20 mouse cellular contexts compared by ENCODE assay signal in genomic region chr8:84502638-84503037, GRCm38 (mm10).
DNase-seq lines count a peak whose midpoint lies in the region; ATAC-seq and TF ChIP-seq lines count a peak whose summit lies in the region.
"Had no signal": no experiment of that assay in that cellular context is flagged by ENCODE, and none has a peak within 500 bp of the region (broad histone marks: within the 10 kb centered on the region; RNA-seq: fewer than 3 reads in every experiment).

No protein-coding gene starts in this region.

- DNase-seq in cerebellum, adult 11 months: peak; percentile 61
- DNase-seq in midbrain, postnatal 0 days (ENCODE audit: low spot score): no peak
- DNase-seq in cerebellum, adult 9-11 months: peak; percentile 79
- DNase-seq in forebrain, embryonic 14.5 days (ENCODE audit: low spot score): no peak
- DNase-seq in left cerebral cortex, adult 2 months (ENCODE audit: extremely low spot score in 1 of 2, low spot score in 2 of 2): no peak
- DNase-seq in left cerebral cortex, adult 9 months (ENCODE audit: low spot score in 2 of 2): no peak
- DNase-seq: adrenal gland, postnatal 36 days; liver, embryonic 13.5 days; right cerebral cortex, adult 18-20 months; thymus, postnatal 25 days had no signal

- no peak overlapping the region for H3K27ac ChIP-seq in midbrain, postnatal 0 days (ENCODE audit: low read depth, low read length)
- no peak overlapping the region for H3K27ac ChIP-seq in midbrain, embryonic 15.5 days
- H3K27ac ChIP-seq in forebrain, embryonic 14.5 days (ENCODE audit: low read depth, low read length): no peak overlapping the region
- no peak overlapping the region for H3K27ac ChIP-seq in left cerebral cortex, adult 2 months
- H3K27ac ChIP-seq: embryonic facial prominence, embryonic 15.5 days; heart, embryonic 13.5 days; kidney, postnatal 0 days; limb, embryonic 13.5 days; liver, embryonic 13.5 days; neural tube, embryonic 13.5 days had no signal

- no peaks in the 10 kb centered on the region for H3K9me3 ChIP-seq in midbrain, postnatal 0 days (ENCODE audit: low read length)
- H3K9me3 ChIP-seq in midbrain, embryonic 15.5 days: no peaks in the 10 kb centered on the region
- no peaks in the 10 kb centered on the region for H3K9me3 ChIP-seq in forebrain, embryonic 14.5 days (replicated peaks; ENCODE audit: control insufficient read depth, low read length)
- H3K9me3 ChIP-seq: embryonic facial prominence, embryonic 15.5 days; heart, embryonic 13.5 days; limb, embryonic 13.5 days; liver, embryonic 13.5 days; neural tube, embryonic 13.5 days had no signal

- no peak overlapping the region for H3K4me2 ChIP-seq in midbrain, postnatal 0 days (ENCODE audit: low read depth, low read length, poor library complexity, severe bottlenecking)
- H3K4me2 ChIP-seq in midbrain, embryonic 15.5 days: no peak overlapping the region
- no peak overlapping the region for H3K4me2 ChIP-seq in forebrain, embryonic 14.5 days (ENCODE audit: low read length)
- H3K4me2 ChIP-seq: embryonic facial prominence, embryonic 15.5 days; heart, embryonic 13.5 days; limb, embryonic 13.5 days; liver, embryonic 13.5 days; lung, embryonic 14.5 days; neural tube, embryonic 13.5 days had no signal

- no peak overlapping the region for H3K4me3 ChIP-seq in midbrain, postnatal 0 days (ENCODE audit: low read depth, low read length)
- H3K4me3 ChIP-seq in midbrain, embryonic 15.5 days: no peak overlapping the region
- no peak overlapping the region for H3K4me3 ChIP-seq in forebrain, embryonic 14.5 days (ENCODE audit: low read depth, low read length)
- no peak overlapping the region for H3K4me3 ChIP-seq in left cerebral cortex, adult 2 months
- H3K4me3 ChIP-seq: embryonic facial prominence, embryonic 15.5 days; heart, embryonic 13.5 days; layer of hippocampus, adult 2 months; limb, embryonic 13.5 days; liver, embryonic 13.5 days; neural tube, embryonic 13.5 days had no signal

- ATAC-seq in cerebellum, adult (ENCODE audit: insufficient number of reproducible peaks, low FRiP score, low TSS enrichment): no peak
- ATAC-seq in midbrain, postnatal 0 days (ENCODE audit: low FRiP score): no peak
- no peak for ATAC-seq in midbrain, embryonic 15.5 days (replicated peaks)
- no peak for ATAC-seq in forebrain, embryonic 14.5 days
- ATAC-seq: CD4-positive, CD25-positive, alpha-beta regulatory T cell, adult 4 months had no signal

- 85% methylated on average over 4 of the region's 4 CpGs for WGBS in midbrain, postnatal 0 days
- WGBS in midbrain, embryonic 15.5 days: 90% methylated on average over 4 of the region's 4 CpGs
- WGBS in forebrain, embryonic 14.5 days: 86% methylated on average over 4 of the region's 4 CpGs

- TF ChIP-seq CTCF in midbrain, postnatal 0 days (IDR thresholded peaks at IDR 0.05): peak; percentile 19; the same call in 1 of the 2 replicates
- no peak for TF ChIP-seq CTCF in left cerebral cortex, adult 2 months (IDR thresholded peaks at IDR 0.05)

- H3K9ac ChIP-seq in midbrain, postnatal 0 days (replicated peaks; ENCODE audit: low read length, poor library complexity, severe bottlenecking): no peak overlapping the region
- no peak overlapping the region for H3K9ac ChIP-seq in midbrain, embryonic 15.5 days
- H3K9ac ChIP-seq in forebrain, embryonic 14.5 days (ENCODE audit: low read length): no peak overlapping the region
- H3K9ac ChIP-seq: embryonic facial prominence, embryonic 15.5 days; heart, embryonic 13.5 days; limb, embryonic 13.5 days; liver, embryonic 13.5 days; lung, embryonic 14.5 days; neural tube, embryonic 13.5 days had no signal

- H3K36me3 ChIP-seq in midbrain, postnatal 0 days (ENCODE audit: insufficient read depth, low read length): no peaks in the 10 kb centered on the region
- H3K36me3 ChIP-seq in midbrain, embryonic 15.5 days (replicated peaks): no peaks in the 10 kb centered on the region
- no peaks in the 10 kb centered on the region for H3K36me3 ChIP-seq in forebrain, embryonic 14.5 days (ENCODE audit: control insufficient read depth, insufficient read depth, low read length)
- H3K36me3 ChIP-seq: embryonic facial prominence, embryonic 15.5 days; heart, embryonic 13.5 days; limb, embryonic 13.5 days; liver, embryonic 13.5 days; neural tube, embryonic 13.5 days had no signal

- H3K27me3 ChIP-seq in midbrain, postnatal 0 days (ENCODE audit: insufficient read depth, low read length): no peaks in the 10 kb centered on the region
- no peaks in the 10 kb centered on the region for H3K27me3 ChIP-seq in midbrain, embryonic 15.5 days (replicated peaks)
- H3K27me3 ChIP-seq in forebrain, embryonic 14.5 days (replicated peaks; ENCODE audit: control insufficient read depth, insufficient read depth, low read length): no peaks in the 10 kb centered on the region
- H3K27me3 ChIP-seq: embryonic facial prominence, embryonic 15.5 days; heart, embryonic 13.5 days; limb, embryonic 13.5 days; liver, embryonic 13.5 days; neural tube, embryonic 13.5 days had no signal

- H3K4me1 ChIP-seq in midbrain, postnatal 0 days (ENCODE audit: insufficient read depth, low read length): no peaks in the 10 kb centered on the region
- H3K4me1 ChIP-seq in midbrain, embryonic 15.5 days: no peaks in the 10 kb centered on the region
- no peaks in the 10 kb centered on the region for H3K4me1 ChIP-seq in forebrain, embryonic 14.5 days (ENCODE audit: control insufficient read depth, insufficient read depth, low read length)
- H3K4me1 ChIP-seq: embryonic facial prominence, embryonic 15.5 days; limb, embryonic 13.5 days; liver, embryonic 13.5 days had no signal

- intact Hi-C loops in left cerebral cortex, adult 2 months (cut with DNase I): no loop called here

Comparison
In these comparisons a context has a peak if more than half of its experiments do, and no peak if none do; other contexts are left out.
1. DNase-seq: peak in cerebellum, adult 11 months (single experiment) and cerebellum, adult 9-11 months (single experiment); none in midbrain, postnatal 0 days (single experiment), forebrain, embryonic 14.5 days (single experiment), left cerebral cortex, adult 2 months (0 of 2) and left cerebral cortex, adult 9 months (0 of 2).